Mouse (Mus musculus) kidney, postnatal 36 days (tissue): ENCODE measurements at regions not wholly inside any gene's neighbourhood (a gene's known extent, or its start where the extent isn't known, plus 50 kb on each side); places are given as distances from the start of the nearest gene placed in this dataset.

Experiments used
- DNase-seq, 2 experiments: peaks; one replicate each; pipeline ENCODE4 v3.0.0; 2021 to 2022; ENCODE audit warnings: mixed read lengths in 2 of 2

GRCm38 (mm10) chr10:91300067-91300466, 119.0 kb upstream of the Tmpo start:
- peak; percentile 15 to 28 for DNase-seq

DNA sequence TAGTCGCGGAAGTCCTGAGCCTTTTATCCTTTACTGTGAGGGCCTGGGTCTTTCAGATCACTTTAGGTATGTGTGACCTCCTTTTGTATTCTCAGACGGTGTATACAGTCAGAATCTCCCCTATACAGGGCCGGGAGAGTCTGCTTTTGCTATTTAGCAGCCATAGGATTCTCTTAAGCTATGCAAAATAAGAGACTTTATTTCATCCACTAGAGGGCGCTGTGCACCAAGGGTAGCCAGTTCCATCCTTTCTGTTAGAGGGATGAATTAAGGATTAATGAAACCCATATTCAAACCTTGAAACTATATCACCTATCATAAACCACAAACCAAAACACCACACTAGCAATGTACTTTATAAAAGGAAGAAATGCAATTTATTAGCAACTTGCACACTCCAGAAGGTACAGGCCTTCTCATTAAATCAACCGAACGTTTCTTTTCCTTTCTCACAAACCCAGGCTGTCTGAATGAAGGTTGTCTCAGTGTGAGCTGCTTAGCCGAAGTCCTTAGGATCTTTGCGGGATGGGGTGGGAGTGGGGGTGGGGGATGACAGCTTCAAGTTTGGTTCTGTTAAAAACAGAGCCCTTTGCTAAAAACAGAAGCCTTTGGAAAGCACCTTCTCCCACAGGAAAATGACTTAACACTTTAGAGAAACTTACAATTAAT, 116.8 kb upstream of the Tmpo start:
- peak; percentile 43 to 71 for DNase-seq

DNA sequence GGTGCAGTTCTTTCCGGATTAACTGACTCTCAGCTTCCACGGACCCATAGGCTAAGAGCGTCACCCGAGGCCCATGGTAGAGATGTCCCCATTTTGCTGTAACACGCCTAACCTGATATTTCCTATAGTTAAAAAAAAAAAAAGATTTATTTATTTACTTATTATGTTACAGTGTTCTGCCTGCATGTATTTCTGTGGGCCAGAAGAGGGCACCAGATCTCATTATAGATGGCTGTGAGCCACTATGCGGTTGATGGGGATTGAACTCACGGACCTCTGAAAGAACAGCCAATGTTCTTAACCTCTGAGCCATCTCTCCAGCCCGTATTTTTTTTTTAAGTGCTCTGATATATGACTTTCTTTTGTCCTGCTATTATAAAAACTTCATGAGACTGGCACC, 114.2 kb upstream of the Tmpo start:
- DNase-seq: peak in 1 of 2 experiments; percentile 21

- DNase-seq: no peak
Observed at GRCm38 (mm10) chr10:91293226-91293625, 112.1 kb upstream of the Tmpo start.

- DNase-seq: no peak
Observed at GRCm38 (mm10) chr10:91284259-91284658, 103.1 kb upstream of the Tmpo start.

DNA sequence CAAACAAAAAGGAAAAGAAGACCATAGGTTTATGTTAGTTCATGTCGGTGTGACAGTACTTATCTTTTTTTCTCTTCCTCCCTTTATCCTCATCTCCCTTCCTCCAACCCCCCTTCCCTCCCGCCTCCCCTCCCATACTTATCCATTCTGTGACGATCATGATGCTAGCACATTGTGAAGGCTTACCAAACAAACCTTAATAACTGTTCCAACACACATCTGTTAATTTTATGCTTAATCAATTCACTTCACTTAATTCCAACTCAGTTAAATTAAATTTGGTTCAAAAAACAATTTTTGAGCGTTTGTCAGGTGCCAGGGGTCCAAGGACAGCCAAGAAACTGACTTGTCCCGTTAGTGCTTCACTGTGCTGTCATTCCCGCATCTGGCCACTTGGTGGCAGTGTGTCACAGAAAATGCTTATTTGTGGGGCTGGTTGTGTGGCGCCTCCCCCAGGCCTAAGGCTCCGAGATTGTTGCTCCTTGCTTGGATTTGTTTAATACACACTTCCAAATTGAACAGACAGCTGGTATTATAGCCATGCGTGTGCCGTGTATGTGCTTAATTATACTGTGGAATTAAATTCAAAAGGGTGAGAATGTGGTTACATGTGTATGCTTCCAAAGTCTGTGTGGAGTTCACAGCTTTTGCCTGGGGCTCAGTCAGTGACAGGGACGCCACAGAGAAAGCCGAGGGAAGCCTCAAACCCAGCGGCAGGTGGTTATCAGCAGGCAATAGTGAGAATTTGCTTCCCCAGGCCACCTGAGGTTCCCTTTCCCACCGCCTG, 90.0 kb upstream of the Tmpo start:
- peak; percentile 78 to 89 for DNase-seq

GRCm38 (mm10) chr10:91270268-91270954, 89.3 kb upstream of the Tmpo start:
- peak; percentile 55 to 80 for DNase-seq

DNA sequence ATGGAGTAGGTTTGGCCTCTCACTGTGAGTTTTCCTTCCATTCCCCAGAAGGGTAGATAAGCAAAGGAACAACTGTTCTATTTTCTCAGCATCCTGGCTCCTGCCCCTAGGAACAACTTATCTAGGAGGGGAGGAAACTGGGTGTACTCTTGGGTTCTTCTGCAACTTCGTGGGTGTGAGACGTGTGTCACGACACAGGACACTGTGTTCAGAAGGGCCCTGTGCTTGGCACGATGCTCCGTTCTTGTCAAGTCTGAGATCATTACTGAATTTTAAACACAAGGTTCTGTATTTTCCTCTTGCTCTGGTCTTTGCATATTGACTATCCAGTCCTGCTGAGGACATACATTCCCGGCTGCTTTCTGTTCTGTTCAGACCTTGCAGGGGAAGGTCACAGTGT, 86.8 kb upstream of the Tmpo start:
- DNase-seq: no peak

DNA sequence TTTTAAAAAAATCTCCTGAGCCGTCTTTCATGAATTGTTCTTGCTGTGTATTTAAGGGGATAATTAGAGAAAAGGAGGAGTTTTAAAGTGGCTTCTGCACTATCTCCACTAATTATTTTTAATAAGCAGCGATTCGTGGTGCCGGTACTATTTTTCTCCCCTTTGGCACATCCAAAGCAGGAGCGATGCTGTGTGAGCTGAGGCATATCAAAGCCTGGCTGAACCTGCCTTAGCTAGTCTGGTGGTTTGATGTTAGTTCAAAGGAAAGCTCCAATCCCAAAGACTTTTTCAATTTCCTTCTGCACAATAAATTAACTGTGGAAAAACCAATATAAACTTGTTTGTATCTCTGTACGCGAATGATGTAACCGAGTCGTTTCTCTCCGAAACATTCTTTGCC, 79.3 kb upstream of the Tmpo start:
- no peak for DNase-seq

- DNase-seq: no peak
Observed at GRCm38 (mm10) chr10:91249681-91250195, 68.6 kb upstream of the Tmpo start.

DNA sequence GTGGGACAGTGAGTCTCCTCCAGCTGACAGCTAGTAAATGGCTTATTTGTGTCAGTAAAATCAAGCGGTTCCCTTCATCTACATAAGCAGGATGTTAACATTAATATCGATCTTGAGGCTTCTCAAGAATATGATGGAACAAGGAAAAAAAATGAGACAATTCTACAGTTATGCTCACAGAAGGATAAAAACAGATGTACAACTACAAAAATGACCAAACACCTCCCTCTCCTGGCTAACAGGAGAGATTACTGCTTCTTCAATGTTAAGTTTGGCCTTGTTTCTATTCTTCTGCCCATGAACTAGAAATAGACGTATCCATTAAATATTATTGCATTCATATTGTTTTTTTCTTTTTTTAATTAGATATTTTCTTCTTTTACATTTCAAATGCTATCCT, 63.2 kb upstream of the Tmpo start:
- DNase-seq: no peak

- peak in 1 of 2 experiments; percentile 12 for DNase-seq
Observed at GRCm38 (mm10) chr10:91242491-91243046, 61.5 kb upstream of the Tmpo start.

DNA sequence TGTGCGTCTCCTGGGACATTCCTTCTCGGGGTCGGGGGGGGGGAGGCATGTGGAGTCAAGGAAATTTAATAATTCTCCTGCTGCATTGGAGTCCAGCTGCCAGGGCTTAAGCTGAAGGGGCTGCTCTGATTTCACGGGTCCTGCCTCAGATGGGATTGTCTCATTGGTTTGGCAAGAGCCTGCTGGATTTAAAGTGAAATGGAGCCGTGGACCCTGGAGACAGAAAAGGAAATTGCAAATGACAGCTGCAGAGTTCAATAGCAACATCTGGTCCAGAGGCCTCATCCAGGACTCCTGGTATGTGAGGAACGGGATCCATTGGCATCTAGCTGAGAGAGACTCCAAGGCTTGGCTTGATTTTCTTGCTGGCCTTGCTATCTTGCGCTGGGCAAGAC, 60.5 kb upstream of the Tmpo start:
- no peak for DNase-seq

DNA sequence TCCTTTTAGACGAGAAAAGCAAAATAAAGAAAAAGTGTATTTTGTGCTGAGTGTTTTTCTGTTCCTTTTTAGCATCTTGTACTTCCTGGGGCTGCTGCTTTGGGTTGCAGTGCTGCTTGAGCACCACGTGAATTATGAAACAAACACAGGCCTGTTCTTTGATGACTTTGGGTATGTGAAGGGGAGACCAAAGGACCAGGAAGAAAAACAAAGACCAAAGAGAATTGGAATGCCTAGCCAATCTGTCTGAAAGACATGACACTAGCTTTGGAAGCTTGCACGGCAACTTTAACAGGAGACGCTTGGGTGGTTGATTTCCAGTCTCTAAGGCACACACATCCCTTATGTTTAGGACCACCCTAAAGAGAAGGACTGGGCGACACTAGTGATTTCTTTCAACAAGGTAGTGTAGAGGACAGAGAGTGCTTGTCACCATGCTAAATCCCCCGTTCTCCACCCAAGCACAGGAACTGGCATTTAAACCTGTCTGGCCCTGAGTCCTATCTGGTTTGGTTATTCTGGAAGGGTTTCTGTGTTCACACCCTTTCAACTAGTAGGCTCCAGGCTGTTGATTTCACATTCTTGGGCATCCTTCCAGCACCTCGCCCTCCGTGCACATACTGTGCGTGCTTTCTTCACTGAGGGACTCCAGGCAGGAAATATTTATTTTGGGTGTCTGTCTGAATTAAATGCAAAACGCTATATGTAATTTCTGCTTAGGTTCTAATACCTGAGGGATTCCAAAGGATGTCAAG, 59.9 kb upstream of the Tmpo start:
- peak; percentile 67 to 72 for DNase-seq

DNA sequence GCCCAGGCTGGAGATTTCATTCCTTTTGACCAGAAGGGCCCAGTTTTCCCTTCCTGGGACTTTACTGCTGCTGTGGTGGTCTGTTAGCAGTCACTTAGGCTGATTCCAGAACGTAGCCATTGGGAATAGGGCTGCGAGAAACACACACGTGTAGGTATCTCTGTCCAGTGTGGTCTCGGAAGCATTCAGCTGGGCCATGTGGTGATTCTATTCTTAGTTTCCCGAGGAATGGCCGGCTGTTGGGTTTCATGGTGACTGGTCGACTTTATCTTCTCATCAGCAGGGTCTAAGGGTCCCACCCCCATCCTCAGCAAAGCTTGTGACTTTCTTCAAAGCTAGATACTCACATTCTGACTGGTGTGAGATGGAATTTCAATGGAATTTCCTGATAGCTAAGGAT, 59.2 kb upstream of the Tmpo start:
- no peak for DNase-seq

DNA sequence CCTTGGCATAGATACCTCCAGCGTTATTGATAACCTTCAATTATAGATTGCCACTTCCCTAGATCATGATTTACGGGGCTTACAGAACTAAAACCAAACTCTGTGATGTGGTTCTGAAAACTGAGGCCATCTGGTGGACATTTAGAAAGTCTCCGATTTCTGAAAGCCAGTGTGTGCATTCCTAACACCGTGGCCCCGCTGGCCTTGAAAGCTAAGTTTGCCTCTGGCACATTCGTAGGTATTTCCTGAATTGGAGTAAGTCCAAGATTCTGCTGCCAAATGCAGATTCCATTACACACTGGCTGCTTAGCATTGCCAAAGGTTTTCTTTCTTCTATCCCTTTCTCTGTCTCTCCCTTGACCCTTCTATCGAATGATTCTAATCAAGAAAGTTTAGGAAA, 55.7 kb upstream of the Tmpo start:
- peak; percentile 73 to 88 for DNase-seq

DNA sequence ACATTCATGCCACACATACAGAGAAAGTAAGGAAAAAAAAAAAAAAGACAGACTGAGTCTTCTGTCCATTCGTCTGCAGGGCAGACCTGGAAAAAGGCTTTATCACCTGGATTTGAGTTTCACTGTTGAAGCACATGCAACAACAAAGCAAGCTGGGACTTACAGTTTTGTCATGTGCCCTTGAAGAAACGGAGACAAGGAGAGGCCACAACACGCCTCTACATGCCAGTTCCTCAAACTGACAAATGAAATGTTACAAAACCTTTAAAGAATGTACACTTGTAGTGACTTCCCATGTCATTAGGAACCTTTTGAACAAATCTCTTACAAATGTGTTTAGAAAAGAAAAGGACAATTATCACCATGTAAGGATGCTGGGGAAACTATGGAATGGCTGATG, 53.6 kb upstream of the Tmpo start:
- DNase-seq: no peak
